Mouse (Mus musculus) megakaryocyte, embryonic 14.5 days (primary cell): ENCODE results near the gene Rnf38. TPM values are rescaled to one million over a fixed set of nuclear protein-coding genes. Genes with fewer than 3 reads are reported as not detected.

Source experiments
- H3K27me3 ChIP-seq: replicated peaks from 2 replicates; pipeline ENCODE3; 2012; ENCODE audit warnings: inconsistent platforms
- H3K36me3 ChIP-seq: replicated peaks from 2 replicates; pipeline ENCODE3; 2012; ENCODE audit warnings: low read length, inconsistent platforms, mixed read lengths
- H3K4me1 ChIP-seq: 2 replicates; pipeline ENCODE4 v1.6.1; 2012; ENCODE audit warnings: inconsistent platforms
- H3K4me3 ChIP-seq: replicated peaks from 2 replicates; pipeline ENCODE3; 2012; ENCODE audit warnings: moderate library complexity, mild to moderate bottlenecking, inconsistent platforms
- H3K9me3 ChIP-seq: 2 replicates; pipeline ENCODE4 v1.6.1; 2012; ENCODE audit warnings: inconsistent platforms
- FLI1 ChIP-seq: IDR thresholded peaks from 2 replicates; pipeline ENCODE4 v1.6.1; 2012; ENCODE audit warnings: low read length, inconsistent platforms, mixed read lengths
- GATA1 ChIP-seq: IDR thresholded peaks from 3 replicates; pipeline ENCODE4 v1.6.1; 2012; ENCODE audit warnings: mixed read lengths, low read length, inconsistent platforms, borderline replicate concordance
- polyA plus RNA-seq: library from polyadenylated mRNA; stranded (reverse); fragments of >175 nt; gene quantifications from 2 replicates; pipeline ENCODE4 v1.2.3, GENCODE M21; 2012; ENCODE audit warnings: low replicate concordance; ENCODE audit not compliant: insufficient read depth

The Rnf38 gene
- polyA plus RNA-seq, 1 experiment, result 5.3 TPM

GRCm38 (mm10) chr4:44172676-44173075 lies 60.9 kb downstream of the Rnf38 start:
- no peaks in the 10 kb centered on the region for H3K36me3 ChIP-seq
- no peak overlapping the region for H3K4me3 ChIP-seq
- peaks cover 2% of the 10 kb centered on the region for H3K27me3 ChIP-seq
- no peaks in the 10 kb centered on the region for H3K9me3 ChIP-seq
- TF ChIP-seq FLI1 (no peak), GATA1 (no peak)
- peaks cover 22% of the 10 kb centered on the region for H3K4me1 ChIP-seq

DNA sequence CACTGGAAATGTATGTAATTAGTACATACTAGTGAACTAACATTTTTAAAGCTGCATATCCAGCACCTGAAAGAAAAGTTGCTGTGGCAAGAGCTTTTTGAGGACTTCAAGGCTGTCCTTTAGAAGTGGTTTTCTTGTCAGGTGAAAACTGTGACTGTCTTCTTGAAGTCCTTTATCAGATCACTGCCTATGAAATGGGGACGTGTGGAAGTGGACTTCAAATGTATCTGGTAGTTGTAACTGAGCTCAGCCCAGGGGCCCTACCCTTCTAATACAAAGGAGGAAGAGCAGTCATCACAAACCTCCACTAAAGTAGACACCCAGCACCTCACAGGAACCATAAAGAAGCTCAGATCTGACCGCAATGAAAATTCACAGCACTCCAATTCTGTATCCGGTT lies 63.7 kb downstream of the Rnf38 start:
- Histone ChIP-seq H3K9me3 (no peaks in the 10 kb centered on the region), H3K4me1 (peaks cover 35% of the 10 kb centered on the region), H3K4me3 (no peak overlapping the region), H3K27me3 (no peaks in the 10 kb centered on the region), H3K36me3 (no peaks in the 10 kb centered on the region)
- no peak for TF ChIP-seq GATA1

DNA sequence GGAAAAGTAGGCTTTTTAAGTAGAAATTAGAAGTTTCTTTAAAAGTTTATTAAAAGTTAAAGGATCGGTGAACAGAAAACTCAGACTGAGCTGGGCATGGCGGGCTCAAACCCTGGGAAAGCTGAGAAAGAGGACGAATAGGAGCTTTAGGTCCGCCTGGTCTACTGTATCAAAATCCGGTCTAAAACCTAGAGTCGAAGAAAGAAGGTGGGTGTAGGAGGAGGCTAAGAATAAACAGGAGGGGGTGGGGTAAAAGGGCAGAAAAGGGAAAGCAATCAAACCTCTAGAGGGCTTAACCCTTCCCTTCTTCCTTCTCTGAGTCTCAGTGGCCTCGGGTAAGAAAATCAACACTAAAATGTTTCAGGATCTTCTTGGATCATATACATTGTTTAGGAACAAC lies 64.8 kb downstream of the Rnf38 start:
- Histone ChIP-seq H3K27me3 (no peaks in the 10 kb centered on the region), H3K9me3 (no peaks in the 10 kb centered on the region), H3K4me1 (peaks cover 46% of the 10 kb centered on the region), H3K4me3 (peak overlapping the region; percentile 94), H3K36me3 (no peaks in the 10 kb centered on the region)
- no peak for TF ChIP-seq GATA1
- TF ChIP-seq FLI1, result no peak

- no peaks in the 10 kb centered on the region for H3K27me3 ChIP-seq
- TF ChIP-seq FLI1 (no peak), GATA1 (no peak)
These were observed 65.3 kb downstream of the Rnf38 start for GRCm38 (mm10) chr4:44168231-44168647.

DNA sequence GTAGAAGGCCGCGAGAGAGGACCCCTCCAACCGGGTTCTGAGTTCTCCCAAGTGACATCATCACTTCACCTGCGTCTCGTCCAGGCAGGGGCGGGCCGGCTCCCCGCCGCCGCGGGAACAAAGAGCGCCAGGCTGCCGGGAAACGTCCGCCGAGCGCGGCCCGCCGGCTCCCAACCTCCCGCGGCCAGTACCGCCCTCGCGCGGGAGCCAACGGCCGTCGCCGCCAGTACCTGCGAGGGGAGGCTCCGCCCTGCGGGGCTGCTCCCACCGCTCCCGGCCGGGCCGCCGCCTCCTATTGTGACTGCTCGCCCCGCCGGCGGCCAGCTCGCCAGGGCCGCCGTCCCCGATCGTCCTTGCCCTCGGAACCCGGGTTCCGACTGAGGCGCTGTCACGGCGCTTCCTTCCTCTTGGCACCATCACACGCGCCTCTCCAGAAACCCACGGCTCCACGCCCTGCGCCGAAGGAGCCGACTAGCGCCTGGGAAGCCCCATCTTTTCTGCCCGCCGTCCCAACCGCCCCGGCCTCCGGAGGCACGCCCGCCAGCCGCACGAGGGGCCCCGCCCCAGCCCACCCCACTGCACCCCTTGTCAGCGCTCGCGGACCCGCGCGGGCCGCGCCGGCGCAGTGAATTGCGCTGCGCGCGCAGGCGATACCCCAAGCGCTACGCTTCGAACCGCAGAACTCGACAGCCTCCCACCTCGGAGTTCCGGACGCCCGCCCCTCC lies 66.0 kb downstream of the Rnf38 start:
- Histone ChIP-seq H3K36me3 (peaks cover 2% of the 10 kb centered on the region), H3K4me3 (peak overlapping the region; percentile 94), H3K9me3 (no peaks in the 10 kb centered on the region), H3K4me1 (peaks cover 54% of the 10 kb centered on the region), H3K27me3 (no peaks in the 10 kb centered on the region)
- TF ChIP-seq GATA1 (no peak), FLI1 (no peak)

More at GRCm38 (mm10) chr4:44168231-44168647, 65.3 kb downstream of the Rnf38 start:
- Histone ChIP-seq H3K36me3 (peaks cover 2% of the 10 kb centered on the region), H3K4me3 (peak overlapping the region; percentile 94), H3K4me1 (peaks cover 49% of the 10 kb centered on the region), H3K9me3 (no peaks in the 10 kb centered on the region)

GRCm38 (mm10) chr4:44166702-44167396 lies 66.7 kb downstream of the Rnf38 start:
- Histone ChIP-seq H3K27me3 (no peaks in the 10 kb centered on the region), H3K9me3 (no peaks in the 10 kb centered on the region), H3K4me3 (peak overlapping the region; percentile 94), H3K4me1 (peaks cover 56% of the 10 kb centered on the region), H3K36me3 (peaks cover 6% of the 10 kb centered on the region)
- TF ChIP-seq GATA1 (no peak), FLI1 (no peak)

- peaks cover 66% of the 10 kb centered on the region for H3K4me1 ChIP-seq
- H3K36me3 ChIP-seq, result peaks cover 11% of the 10 kb centered on the region
- H3K9me3 ChIP-seq, result no peaks in the 10 kb centered on the region
- TF ChIP-seq FLI1, result no peak
- TF ChIP-seq GATA1, result no peak
- no peak overlapping the region for H3K4me3 ChIP-seq
- no peaks in the 10 kb centered on the region for H3K27me3 ChIP-seq
These were observed 69.0 kb downstream of the Rnf38 start for GRCm38 (mm10) chr4:44164621-44165020.

GRCm38 (mm10) chr4:44163034-44163433 lies 70.6 kb downstream of the Rnf38 start:
- peak overlapping the region; percentile 76 for H3K4me3 ChIP-seq
- H3K36me3 ChIP-seq, result peaks cover 22% of the 10 kb centered on the region
- H3K9me3 ChIP-seq, result no peaks in the 10 kb centered on the region
- TF ChIP-seq FLI1 (no peak), GATA1 (no peak)
- no peaks in the 10 kb centered on the region for H3K27me3 ChIP-seq
- H3K4me1 ChIP-seq, result peaks cover 63% of the 10 kb centered on the region

- Histone ChIP-seq H3K27me3 (no peaks in the 10 kb centered on the region), H3K36me3 (peaks cover 26% of the 10 kb centered on the region), H3K9me3 (no peaks in the 10 kb centered on the region), H3K4me3 (no peak overlapping the region), H3K4me1 (peaks cover 77% of the 10 kb centered on the region)
- TF ChIP-seq GATA1 (no peak), FLI1 (no peak)
These were observed 72.4 kb downstream of the Rnf38 start for GRCm38 (mm10) chr4:44160990-44161689.

- H3K4me1 ChIP-seq, result peaks cover 78% of the 10 kb centered on the region
- H3K9me3 ChIP-seq, result no peaks in the 10 kb centered on the region
- no peaks in the 10 kb centered on the region for H3K27me3 ChIP-seq
- no peak overlapping the region for H3K4me3 ChIP-seq
- peaks cover 34% of the 10 kb centered on the region for H3K36me3 ChIP-seq
- TF ChIP-seq GATA1 (no peak), FLI1 (no peak)
These were observed 73.8 kb downstream of the Rnf38 start for GRCm38 (mm10) chr4:44159839-44160238.
